Mouse (Mus musculus): ENCODE measurements around the gene Pkd1l2.
A peak's percentile ranks its signal among the peaks of the same experiment; 100 is the strongest.

Pkd1l2 gene

DNA sequence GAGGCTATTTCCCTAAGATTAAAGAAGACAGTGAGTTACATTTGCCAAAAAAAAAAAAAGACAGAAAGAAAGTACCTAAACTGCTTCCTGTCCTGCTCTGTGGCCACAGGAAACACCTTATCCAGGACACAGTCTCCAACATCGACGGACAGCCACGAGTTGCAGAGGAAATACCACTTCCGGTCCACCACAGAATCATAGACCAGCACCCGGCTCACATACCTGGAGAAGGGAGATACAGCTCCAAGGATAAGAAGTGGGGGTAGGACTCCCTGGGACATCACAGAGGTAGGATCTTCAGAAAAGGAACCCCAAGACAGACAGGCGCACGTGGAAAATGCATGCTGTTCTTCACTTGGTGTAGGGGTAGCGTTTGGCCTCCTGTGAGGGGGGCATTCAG, 49.6 kb downstream of the Pkd1l2 start:
- DNase-seq (ENCODE audit: low spot score): no peak

DNA sequence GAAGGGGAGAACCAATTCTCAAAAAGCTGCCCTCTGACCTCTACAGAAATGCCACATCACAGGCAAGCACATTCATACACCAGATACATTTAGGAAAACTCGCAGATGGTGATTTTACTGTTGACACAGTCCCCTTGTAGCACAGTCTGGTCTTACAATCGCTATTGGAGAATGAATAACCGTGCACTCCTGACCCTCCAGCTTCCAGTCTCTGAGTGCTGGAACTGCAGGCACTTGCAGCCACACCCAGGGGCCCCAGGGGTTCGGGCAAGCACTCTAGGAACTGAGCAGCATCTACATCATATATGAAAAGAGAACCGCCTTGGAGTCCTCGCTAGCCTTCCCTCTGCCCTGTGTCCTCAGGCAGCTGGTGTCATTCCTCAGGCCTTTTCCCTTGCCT, 50.8 kb downstream of the Pkd1l2 start:
- no peak for DNase-seq (ENCODE audit: low spot score)

- no peak for DNase-seq (ENCODE audit: low spot score)
Measured at GRCm38 (mm10) chr8:117028686-117029085, 53.6 kb downstream of the Pkd1l2 start.

GRCm38 (mm10) chr8:117027601-117028000, 54.6 kb downstream of the Pkd1l2 start:
- DNase-seq (ENCODE audit: low spot score): no peak

DNA sequence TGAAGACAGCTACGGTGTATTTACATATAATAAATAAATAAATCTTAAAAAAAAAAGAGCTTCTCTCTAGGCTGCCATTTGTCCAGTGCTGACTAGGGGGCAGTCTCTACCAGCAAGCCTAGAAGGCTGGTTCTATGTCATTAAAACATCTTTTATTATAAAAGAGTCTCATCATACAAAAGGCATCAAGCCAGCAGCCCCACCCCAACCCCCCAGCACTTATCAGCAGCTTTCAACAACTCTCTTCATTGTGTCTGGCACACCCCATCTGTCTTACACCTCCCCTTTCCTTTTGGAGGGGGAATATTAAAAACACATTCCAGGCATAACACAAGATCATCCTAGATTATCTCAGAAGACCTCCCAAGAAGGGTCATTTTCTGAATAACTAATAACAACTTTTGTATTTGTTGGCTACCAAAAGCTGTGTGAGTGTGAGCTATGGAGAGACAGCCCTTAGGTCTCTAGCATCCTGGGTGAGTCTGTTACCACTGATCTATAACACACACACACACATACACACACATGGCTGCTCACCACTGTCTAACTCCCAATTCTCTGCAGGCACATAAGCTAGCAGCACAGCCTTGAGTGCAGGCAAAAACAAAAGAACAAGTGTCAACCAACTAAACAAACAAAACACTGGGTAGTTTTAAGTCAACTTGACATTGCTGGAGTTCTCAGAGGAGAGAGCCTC, 59.8 kb downstream of the Pkd1l2 start:
- no peak for DNase-seq (ENCODE audit: low spot score)

GRCm38 (mm10) chr8:117019323-117020275, 62.6 kb downstream of the Pkd1l2 start:
- DNase-seq (ENCODE audit: low spot score): no peak

DNA sequence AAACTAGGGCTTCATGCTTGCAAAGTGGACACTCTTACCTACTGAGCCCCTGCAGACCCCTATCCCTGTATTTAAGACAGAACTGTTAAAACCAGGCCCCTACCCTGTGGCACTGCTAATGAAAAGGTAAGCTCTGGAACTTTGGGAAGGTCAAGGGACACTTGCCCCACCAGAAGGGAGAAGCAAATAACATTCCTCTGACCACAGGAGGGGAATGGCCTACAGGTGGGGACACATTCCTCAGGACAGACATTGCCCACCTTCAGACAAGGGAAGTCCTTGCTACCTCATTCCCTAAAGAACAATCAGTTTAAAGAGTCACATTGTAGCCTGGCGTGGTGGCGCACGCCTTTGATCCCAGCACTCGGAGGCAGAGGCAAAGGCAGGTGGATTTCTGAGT, 64.4 kb downstream of the Pkd1l2 start:
- DNase-seq (ENCODE audit: low spot score): no peak

DNA sequence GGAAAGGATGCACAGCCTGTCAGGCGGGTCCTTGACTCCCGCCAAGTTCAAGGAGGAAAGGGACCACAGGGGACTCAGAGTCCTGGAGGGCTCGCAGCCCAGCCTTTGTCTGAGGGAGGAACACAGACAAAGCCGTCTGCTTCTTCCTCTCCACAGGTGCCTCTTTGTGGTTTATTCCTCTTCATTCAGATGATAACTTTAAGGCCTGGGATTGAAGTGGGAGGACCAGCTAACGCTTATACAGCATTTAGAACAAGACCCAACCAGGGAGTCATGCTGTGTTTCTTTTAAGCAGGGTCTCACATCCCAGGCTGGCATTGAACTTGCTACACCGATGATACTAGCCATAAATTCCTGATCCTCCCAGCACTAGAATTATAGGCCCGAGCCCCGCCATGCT, 65.2 kb downstream of the Pkd1l2 start:
- DNase-seq (ENCODE audit: low spot score): no peak

- no peak for DNase-seq (ENCODE audit: low spot score)
Measured at GRCm38 (mm10) chr8:117015670-117016069, 66.6 kb downstream of the Pkd1l2 start.

GRCm38 (mm10) chr8:117011366-117011765, 70.9 kb downstream of the Pkd1l2 start:
- no peak for DNase-seq (ENCODE audit: low spot score)

- no peak for DNase-seq (ENCODE audit: low spot score)
Measured at GRCm38 (mm10) chr8:116994016-116994716, 88.1 kb downstream of the Pkd1l2 start.

- peak; percentile 94 for DNase-seq (ENCODE audit: low spot score)
Measured at GRCm38 (mm10) chr8:116993095-116993867, 89.0 kb downstream of the Pkd1l2 start, which contains the start of gene Gcsh. Gcsh (minus strand) TSS chr8:116993537.

GRCm38 (mm10) chr8:116992176-116992971, 89.9 kb downstream of the Pkd1l2 start:
- DNase-seq (ENCODE audit: low spot score): no peak

GRCm38 (mm10) chr8:116991241-116991640, 91.0 kb downstream of the Pkd1l2 start:
- no peak for DNase-seq (ENCODE audit: low spot score)

GRCm38 (mm10) chr8:116989842-116990241, 92.4 kb downstream of the Pkd1l2 start:
- DNase-seq (ENCODE audit: low spot score): no peak

DNA sequence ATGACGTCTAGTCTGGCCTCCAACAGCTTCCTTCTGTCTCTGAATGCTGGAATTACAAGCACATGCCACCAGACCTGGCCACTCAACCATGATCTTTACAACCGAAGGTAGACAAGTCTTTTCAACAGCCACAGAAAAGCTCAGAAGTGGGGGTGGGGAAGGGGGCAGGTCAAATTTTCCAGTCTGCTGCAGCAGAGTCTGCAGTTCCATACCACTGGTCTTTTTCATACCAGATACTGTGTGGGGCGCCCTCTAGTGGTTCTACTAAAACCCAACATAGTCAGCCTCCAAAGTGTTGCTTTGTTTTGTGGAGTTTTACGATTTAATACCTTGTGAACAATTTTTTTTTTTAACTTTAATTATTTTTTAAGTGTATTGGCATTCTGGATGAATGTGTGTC, 102.1 kb downstream of the Pkd1l2 start:
- peak; percentile 55 for DNase-seq (ENCODE audit: low spot score)

- peak; percentile 95 for DNase-seq (ENCODE audit: low spot score)
Measured at GRCm38 (mm10) chr8:116978631-116979256, 103.5 kb downstream of the Pkd1l2 start, which contains the start of gene 1700030J22Rik. 1700030J22Rik (minus strand) TSS chr8:116978959.

DNA sequence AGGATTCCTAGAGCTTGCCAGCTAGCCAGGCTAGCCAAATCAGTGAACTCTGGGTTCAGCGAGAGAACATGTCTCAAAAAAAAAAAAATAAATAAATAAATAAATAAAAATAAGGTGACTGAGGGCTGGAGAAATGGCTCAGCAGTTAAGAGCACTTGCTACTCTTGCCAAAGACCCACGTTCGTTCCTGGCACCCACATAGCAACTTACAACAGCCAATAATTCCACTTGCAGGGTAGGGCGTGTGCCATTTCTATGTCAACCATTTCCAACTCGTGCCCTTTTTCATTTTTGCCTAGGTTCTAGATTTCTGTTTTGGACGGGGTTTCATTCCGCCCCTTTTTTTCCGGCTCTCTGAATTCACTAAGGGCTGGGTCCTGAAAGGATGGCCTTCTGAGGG, 104.2 kb downstream of the Pkd1l2 start:
- DNase-seq (ENCODE audit: low spot score): no peak

- no peak for DNase-seq (ENCODE audit: low spot score)
Measured at GRCm38 (mm10) chr8:116975606-116976005, 106.6 kb downstream of the Pkd1l2 start.

- no peak for DNase-seq (ENCODE audit: low spot score)
Measured at GRCm38 (mm10) chr8:116975066-116975465, 107.2 kb downstream of the Pkd1l2 start.

Measured in ovary, postnatal 14 days (tissue).